In genomic region chr7:67951532-67952035, GRCm38 (mm10) we compare ENCODE assay signal across 8 mouse cellular contexts. TPM values are rescaled to one million over a fixed set of nuclear protein-coding genes. Genes with fewer than 3 reads are reported as not detected.
DNase-seq lines count a peak whose midpoint lies in the region; ATAC-seq and TF ChIP-seq lines count a peak whose summit lies in the region.

No protein-coding gene starts in this region.

- peaks cover 2% of the 10 kb centered on the region for H3K4me1 ChIP-seq in cortical plate, adult 2 months (ENCODE audit: control insufficient read depth, insufficient read depth, low read length)

- no peak for TF ChIP-seq POLR2A in cortical plate, adult 2 months (IDR thresholded peaks at IDR 0.05; ENCODE audit: extremely low read depth, insufficient read depth, low read length)

- peak overlapping the region; percentile 100 for H3K27ac ChIP-seq in cortical plate, adult 2 months (ENCODE audit: insufficient read depth, low read length)

- TF ChIP-seq CTCF in cortical plate, adult 2 months (IDR thresholded peaks at IDR 0.05; ENCODE audit: extremely low read depth, insufficient read depth, low read length) = no peak

- peak; percentile 69 for ATAC-seq in megakaryocyte progenitor cell, adult 5-6 weeks (replicated peaks; ENCODE audit: poor library complexity)

- peak overlapping the region; percentile 96 for H3K4me3 ChIP-seq in cortical plate, adult 2 months (ENCODE audit: insufficient read depth, low read length)

- peak; percentile 81 for DNase-seq in adipocyte (ENCODE audit: low spot score)
- peak; percentile 91 to 92 for DNase-seq in gastrocnemius, adult 8-10 months (ENCODE audit: low spot score in 2 of 2)
- DNase-seq in induced T-regulatory cell, adult 2 months (ENCODE audit: low read depth) = peak; percentile 78
- DNase-seq in left cerebral cortex, adult 9 months (ENCODE audit: low spot score in 2 of 2) = peak; percentile 81 to 93
- DNase-seq in right cerebral cortex, postnatal 14 days = peak; percentile 92
- DNase-seq in urinary bladder, postnatal 25 days (ENCODE audit: low spot score) = peak; percentile 97

RNA-seq across cellular contexts. Expression of gene Igf1r, which starts 1.0 kb away (rescaled TPM):
- 22.7 TPM in 2 replicates for polyA plus RNA-seq in cortical plate, adult 2 months (2012; rRNA removed)
- 1 to 10 TPM; 7.5 to 9.4 (median 8.0) TPM for total RNA-seq in gastrocnemius, adult 8-10 months (2022)
- total RNA-seq in megakaryocyte progenitor cell, adult 5-6 weeks (2015) = 46.1 and 50.3 TPM in 2 replicates
- 22.4 and 25.0 TPM in 2 replicates for total RNA-seq in megakaryocyte progenitor cell, adult 5-6 weeks (2017)

Comparison
In these comparisons a context has a peak if more than half of its experiments do, and no peak if none do; other contexts are left out.
1. Peak in every context shown above with its lines: DNase-seq, ATAC-seq, H3K4me3 ChIP-seq and H3K27ac ChIP-seq.